Mouse (Mus musculus) neutrophil, adult 83 days (primary cell): Measurements from ENCODE around the gene Map3k9. TPM values are rescaled to one million over a fixed set of nuclear protein-coding genes. Genes with fewer than 3 reads are reported as not detected.

Source experiments
- total RNA-seq, 2 experiments: library from RNA; stranded (reverse); gene quantifications; one replicate each; pipeline ENCODE4 v1.2.4; 2023

Map3k9 gene
- 10 to 100 TPM; 32.6 to 37.3 TPM for total RNA-seq

DNA sequence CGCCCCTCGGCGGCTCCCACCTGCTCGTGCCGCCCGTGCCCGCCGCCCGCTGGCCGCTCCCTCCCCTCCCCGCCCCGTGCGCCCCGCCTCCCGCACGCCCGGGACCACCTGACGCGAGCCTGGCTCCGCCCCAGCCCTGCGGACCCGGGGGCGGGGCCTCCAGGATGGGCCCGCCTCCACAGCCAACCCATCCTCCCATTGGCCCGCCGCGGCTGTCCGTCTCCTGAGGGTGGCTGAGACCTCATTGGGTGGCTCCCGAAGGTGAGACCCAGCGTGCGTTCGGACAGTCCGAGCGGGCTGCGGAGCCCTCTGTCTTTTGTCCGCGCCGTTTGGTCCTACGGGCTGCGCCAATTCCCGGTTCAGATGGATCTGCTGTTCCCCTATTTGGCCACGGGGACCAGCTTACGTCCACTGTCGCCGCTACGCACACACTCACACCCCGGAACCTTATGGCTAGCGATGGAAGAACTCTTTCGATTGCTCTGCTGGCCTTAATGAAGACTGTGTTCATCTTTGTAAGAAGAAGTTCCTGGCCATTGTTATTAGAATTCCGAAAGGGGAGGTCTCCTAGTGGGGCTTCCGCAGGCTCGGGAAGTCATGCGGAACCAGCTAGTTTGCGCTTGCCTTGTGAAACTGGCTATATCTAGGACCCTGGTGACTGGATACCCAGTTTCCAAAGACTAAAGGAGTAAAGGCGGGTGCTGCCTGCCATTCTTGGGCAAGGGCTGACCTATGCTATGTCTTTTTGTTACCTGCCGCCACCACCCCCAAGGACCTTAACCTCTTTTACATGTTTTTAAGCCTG lies at the start of gene Map3k9:
Map3k9 (minus strand) TSS at position 71 of the 805 bp plus-strand sequence.

Other genes starting within 250 kb of the Map3k9 start
- 1 to 10 TPM; 8.8 to 9.7 TPM for gene Gm20498, start 248.3 kb downstream of the Map3k9 start, total RNA-seq
- gene Synj2bp, start 248.3 kb downstream of the Map3k9 start, total RNA-seq = 10 to 100 TPM; 11.9 to 13.7 TPM
- gene Adam21, start 212.7 kb downstream of the Map3k9 start, total RNA-seq = not detected
- 10 to 100 TPM; 22.3 to 23.8 TPM for gene Med6, start 186.2 kb downstream of the Map3k9 start, total RNA-seq
- gene Ttc9, start 149.9 kb downstream of the Map3k9 start, total RNA-seq = not detected
- gene Pcnx, start 78.8 kb upstream of the Map3k9 start, total RNA-seq = 10 to 100 TPM; 49.2 to 50.4 TPM